Mouse (Mus musculus) stomach, embryonic 15.5 days (tissue): ENCODE results near the gene Atn1. TPM values are rescaled to one million over a fixed set of nuclear protein-coding genes. Genes with fewer than 3 reads are reported as not detected.
"Not testable (repeated sequence)": the region's sequence is repeated elsewhere in the genome, so short reads cannot be mapped to it uniquely, and the experiment has no call there.

Experiments used
- ATAC-seq: fragments of 200-750 bp; cut with Nextera tagmentation; 2 replicates; pipeline ENCODE4 v1.8.0; 2017; ENCODE audit warnings: low read depth, moderate number of reproducible peaks, moderate TSS enrichment; ENCODE audit not compliant: insufficient read depth, low FRiP score
- H3K27ac ChIP-seq: fragments of 300-500 bp; sonication (generic); 2 replicates; pipeline ENCODE4 v1.5.1; 2015; ENCODE audit warnings: mild to moderate bottlenecking, inconsistent platforms
- H3K27me3 ChIP-seq: fragments of 300-500 bp; sonication (generic); replicated peaks from 2 replicates; pipeline ENCODE4 v1.6.1; 2015; ENCODE audit warnings: inconsistent platforms
- H3K36me3 ChIP-seq: fragments of 300-500 bp; sonication (generic); 2 replicates; pipeline ENCODE4 v1.6.1; 2015; ENCODE audit warnings: inconsistent platforms
- H3K4me1 ChIP-seq: fragments of 300-500 bp; sonication (generic); 2 replicates; pipeline ENCODE4 v1.6.1; 2015; ENCODE audit warnings: inconsistent platforms
- H3K4me2 ChIP-seq: fragments of 300-500 bp; sonication (generic); 2 replicates; pipeline ENCODE4 v1.6.1; 2015; ENCODE audit warnings: mild to moderate bottlenecking, inconsistent platforms
- H3K4me3 ChIP-seq: fragments of 300-500 bp; sonication (generic); replicated peaks from 2 replicates; pipeline ENCODE4 v1.5.1; 2015; ENCODE audit warnings: inconsistent platforms
- H3K9ac ChIP-seq: fragments of 300-500 bp; sonication (generic); 2 replicates; pipeline ENCODE4 v1.6.1; 2015; ENCODE audit warnings: inconsistent platforms
- H3K9me3 ChIP-seq: fragments of 300-500 bp; sonication (generic); 2 replicates; pipeline ENCODE4 v1.6.1; 2016; ENCODE audit warnings: inconsistent platforms
- WGBS: fragments of 180-500 bp; shearing (Covaris S2); methylation state at CpG from one replicate; pipeline ENCODE4 v1.1.7; 2015; 5-methylcytosine and 5-hydroxymethylcytosine counted together
- polyA plus RNA-seq: library from polyadenylated mRNA; unstranded; fragments of >200 nt; fragmentation: Nextera tagmentation; extraction: Ambion mirVana; gene quantifications from 2 replicates; pipeline ENCODE4 v1.2.1, GENCODE M21; 2015

Atn1 gene
- 13.9 and 16.2 TPM in 2 replicates for polyA plus RNA-seq

DNA sequence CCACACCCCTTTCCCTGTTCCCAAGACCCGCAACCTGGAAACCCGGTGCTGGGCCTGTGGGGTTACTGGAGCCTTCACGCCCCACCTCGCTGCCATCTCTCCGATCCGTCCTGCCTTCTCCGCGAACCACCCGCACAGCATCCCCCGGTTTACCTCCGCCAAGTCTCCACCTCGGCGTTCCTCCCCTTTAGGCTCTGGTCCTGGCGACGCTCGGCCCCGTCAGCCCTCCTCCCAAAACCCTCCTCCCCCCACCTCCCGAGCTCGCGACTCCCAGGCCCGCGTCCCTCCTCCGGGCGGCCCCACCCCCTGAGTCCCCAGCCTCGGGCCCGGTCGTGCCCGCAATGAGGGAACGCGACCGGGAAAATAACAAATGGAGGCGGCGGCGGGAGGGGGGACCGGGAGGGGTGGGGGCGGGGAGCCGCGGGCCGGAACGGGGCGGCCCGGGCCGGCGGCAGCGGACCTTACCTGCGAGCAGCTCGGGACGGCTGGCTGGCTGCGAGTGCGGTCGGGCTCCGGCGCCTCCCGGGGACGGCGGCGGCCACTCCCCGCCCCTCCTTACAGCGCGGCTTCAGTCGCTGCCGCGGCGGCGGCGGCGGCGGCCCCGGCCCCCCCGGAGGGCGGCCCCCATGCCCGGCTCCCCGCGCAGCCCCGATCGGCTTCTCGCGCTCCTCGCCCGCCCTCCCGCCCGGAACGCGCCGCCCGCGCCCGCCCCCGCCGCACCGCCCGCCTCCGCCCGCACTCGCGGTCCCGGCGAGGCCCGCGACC, at the start of gene Atn1, which contains the start of gene Gm45234:
Gene Atn1 (minus strand): TSS at position 694 of the 765 bp plus-strand sequence.
Gene Gm45234 (minus strand): TSS at position 191 of the 765 bp plus-strand sequence.
- WGBS, result under 1% methylated on average over 51 of the region's 100 CpGs
- Histone ChIP-seq H3K27me3 (no peaks in the 10 kb centered on the region), H3K27ac (peak within 1 kb of the TSS; percentile 96), H3K4me1 (peaks cover 49% of the 10 kb centered on the region), H3K4me2 (peak within 1 kb of the TSS; percentile 61), H3K9me3 (no peaks in the 10 kb centered on the region), H3K36me3 (no peaks in the 10 kb centered on the region), H3K4me3 (peak within 1 kb of the TSS; percentile 75), H3K9ac (peak within 1 kb of the TSS; percentile 76)
- ATAC-seq, result peak; percentile 57; the same call in 1 of the 2 replicates

GRCm38 (mm10) chr6:124805341-124806321, 49.3 kb upstream of the Atn1 start:
- Histone ChIP-seq H3K4me2 (peak overlapping the region; percentile 89), H3K27ac (peak overlapping the region; percentile 96), H3K4me1 (peaks cover 28% of the 10 kb centered on the region), H3K4me3 (peak overlapping the region; percentile 50), H3K27me3 (no peaks in the 10 kb centered on the region), H3K9me3 (no peaks in the 10 kb centered on the region), H3K36me3 (peaks cover 4% of the 10 kb centered on the region; the same call in 1 of the 2 replicates), H3K9ac (0 out of 2 replicates have a peak overlapping the region, but pooled peaks have one; percentile 4)
- WGBS, result 2% methylated on average over 34 of the region's 34 CpGs
- peak; percentile 83 for ATAC-seq

DNA sequence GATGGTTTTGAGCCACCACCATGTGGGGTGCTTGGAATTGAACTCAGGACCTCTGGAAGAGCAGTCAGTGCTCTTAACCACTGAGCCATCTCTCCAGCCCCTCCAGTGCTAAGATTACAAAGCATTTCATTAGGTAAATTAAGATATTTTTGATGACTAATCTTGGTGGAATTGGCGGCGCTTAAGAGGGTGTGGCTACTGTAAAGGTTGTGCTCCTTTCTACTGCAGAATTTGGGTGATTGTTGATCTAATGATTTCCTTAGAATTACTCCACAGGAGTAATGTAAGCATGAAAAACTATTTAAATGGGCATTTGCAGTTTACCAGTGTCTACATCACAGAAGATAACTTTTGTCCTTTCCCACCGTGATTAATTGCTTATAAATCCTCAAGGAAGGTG, 48.0 kb upstream of the Atn1 start:
- Histone ChIP-seq H3K4me1 (peaks cover 15% of the 10 kb centered on the region), H3K9me3 (no peaks in the 10 kb centered on the region), H3K27me3 (no peaks in the 10 kb centered on the region), H3K27ac (no peak overlapping the region), H3K36me3 (no peaks in the 10 kb centered on the region), H3K9ac (no peak overlapping the region), H3K4me2 (no peak overlapping the region), H3K4me3 (no peak overlapping the region)
- 82% methylated on average over 3 of the region's 3 CpGs for WGBS
- ATAC-seq, result no peak

DNA sequence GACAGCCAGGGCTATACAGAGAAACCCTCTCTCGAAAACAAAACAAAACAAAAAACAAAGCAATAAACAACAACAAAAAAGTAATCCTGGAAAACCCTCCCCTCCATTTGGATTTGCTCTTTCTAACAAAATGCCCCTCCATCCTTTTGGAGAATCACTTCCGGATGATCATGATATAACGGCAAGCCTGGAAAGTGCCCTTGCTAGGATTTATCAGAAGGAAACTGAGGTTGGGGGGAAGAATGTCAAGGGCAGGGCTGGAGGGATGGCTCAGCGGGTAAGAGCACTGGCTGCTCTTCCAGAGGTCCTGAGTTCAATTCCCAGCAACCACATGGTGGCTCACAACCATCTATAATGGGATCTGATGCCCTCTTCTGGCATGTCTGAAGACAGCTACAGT, 47.4 kb upstream of the Atn1 start:
- H3K27ac ChIP-seq, H3K9me3 ChIP-seq, ATAC-seq, H3K36me3 ChIP-seq, H3K4me2 ChIP-seq, H3K9ac ChIP-seq, H3K4me3 ChIP-seq, H3K27me3 ChIP-seq: not testable (repeated sequence)
- peaks cover 14% of the 10 kb centered on the region for H3K4me1 ChIP-seq
- WGBS, result 93% methylated on average over 4 of the region's 4 CpGs

GRCm38 (mm10) chr6:124803061-124803460, 46.7 kb upstream of the Atn1 start:
- 82% methylated on average over 3 of the region's 3 CpGs for WGBS
- no peak overlapping the region for H3K9ac ChIP-seq
- peaks cover 12% of the 10 kb centered on the region for H3K4me1 ChIP-seq
- no peaks in the 10 kb centered on the region for H3K36me3 ChIP-seq
- no peak overlapping the region for H3K27ac ChIP-seq
- no peak for ATAC-seq
- H3K27me3 ChIP-seq, result no peaks in the 10 kb centered on the region
- no peaks in the 10 kb centered on the region for H3K9me3 ChIP-seq
- H3K4me3 ChIP-seq, result no peak overlapping the region
- no peak overlapping the region for H3K4me2 ChIP-seq

DNA sequence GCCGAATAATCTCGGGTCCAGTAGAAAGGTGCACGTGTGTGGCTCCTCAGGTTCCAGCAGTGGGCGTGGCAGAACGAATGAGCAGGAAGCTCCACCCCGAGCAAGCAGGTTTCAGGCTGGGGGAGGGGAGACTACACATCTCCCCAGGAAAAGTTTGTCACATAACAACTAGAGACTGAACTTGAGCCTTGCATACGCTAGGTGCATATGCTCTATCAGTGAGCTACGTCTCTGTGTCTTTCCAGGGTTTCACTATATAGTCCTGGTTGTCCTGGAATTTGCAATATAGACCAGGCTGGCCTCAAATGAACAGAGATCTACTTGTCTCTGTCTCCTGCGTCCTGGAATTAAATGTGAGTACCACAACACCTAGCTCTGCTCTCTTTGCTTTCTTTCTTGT, 46.1 kb upstream of the Atn1 start:
- Histone ChIP-seq H3K4me2 (0 out of 2 replicates have a peak overlapping the region, but pooled peaks have one; percentile 30), H3K4me3 (peak overlapping the region; percentile 21)
- ATAC-seq, H3K4me1 ChIP-seq, H3K27me3 ChIP-seq, H3K9me3 ChIP-seq, H3K9ac ChIP-seq, H3K27ac ChIP-seq, H3K36me3 ChIP-seq: not testable (repeated sequence)
- 16% methylated on average over 6 of the region's 9 CpGs for WGBS

GRCm38 (mm10) chr6:124796200-124796599, 39.9 kb upstream of the Atn1 start:
- no peak overlapping the region for H3K4me2 ChIP-seq
- no peak overlapping the region for H3K4me3 ChIP-seq
- H3K36me3 ChIP-seq, result no peaks in the 10 kb centered on the region
- no peaks in the 10 kb centered on the region for H3K9me3 ChIP-seq
- H3K9ac ChIP-seq, result no peak overlapping the region
- H3K27ac ChIP-seq, result peak overlapping the region; percentile 59; the same call in 1 of the 2 replicates
- no peaks in the 10 kb centered on the region for H3K4me1 ChIP-seq
- no peak for ATAC-seq
- WGBS, result 68% methylated on average over 2 of the region's 2 CpGs
- H3K27me3 ChIP-seq, result no peaks in the 10 kb centered on the region

DNA sequence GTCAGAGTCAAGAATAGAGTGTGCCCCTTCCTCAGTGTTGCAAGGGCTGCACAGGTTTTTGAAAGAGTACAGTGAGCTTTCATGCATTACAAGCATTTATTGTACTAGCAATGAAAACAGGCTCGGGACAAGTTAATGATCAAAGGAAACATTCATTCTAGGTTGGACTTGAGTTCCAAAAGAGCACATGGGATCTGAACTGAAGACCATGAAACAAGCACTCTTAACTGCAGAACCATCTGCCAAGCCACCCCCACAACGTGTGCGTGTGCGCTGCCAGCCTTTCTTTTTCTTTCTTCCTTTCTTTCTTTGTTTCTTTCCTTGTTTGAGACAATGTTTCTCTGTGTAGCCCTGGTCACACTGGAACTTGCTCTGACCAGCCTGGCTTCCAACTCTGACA, 39.5 kb upstream of the Atn1 start:
- H3K4me1 ChIP-seq, result no peaks in the 10 kb centered on the region
- H3K36me3 ChIP-seq, result no peaks in the 10 kb centered on the region
- ATAC-seq, result no peak
- 75% methylated on average over 4 of the region's 4 CpGs for WGBS
- H3K9me3 ChIP-seq, result no peaks in the 10 kb centered on the region
- no peak overlapping the region for H3K4me2 ChIP-seq
- peak overlapping the region; percentile 59; the same call in 1 of the 2 replicates for H3K27ac ChIP-seq
- H3K9ac ChIP-seq, result no peak overlapping the region
- no peaks in the 10 kb centered on the region for H3K27me3 ChIP-seq
- no peak overlapping the region for H3K4me3 ChIP-seq

DNA sequence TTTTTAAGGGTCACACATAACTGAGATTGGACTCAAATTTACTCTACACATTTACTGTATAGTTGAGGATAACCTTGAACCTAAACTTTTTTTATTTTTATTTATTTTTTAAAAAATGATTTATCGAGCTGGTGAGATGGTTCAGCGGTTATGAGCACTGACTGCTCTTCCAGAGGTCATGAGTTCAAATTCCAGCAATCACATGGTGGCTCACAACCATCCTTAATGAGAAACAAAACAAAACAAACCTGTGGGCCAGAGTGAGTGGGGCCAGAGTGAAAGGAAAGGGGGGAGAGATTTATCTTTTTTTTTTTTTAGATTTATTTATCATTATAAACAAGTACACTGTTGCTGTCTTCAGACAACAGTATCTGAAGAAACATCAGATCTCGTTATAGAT, 35.6 kb upstream of the Atn1 start:
- ATAC-seq, result no peak
- WGBS, result 84% methylated on average over 3 of the region's 3 CpGs
- no peak overlapping the region for H3K4me3 ChIP-seq

GRCm38 (mm10) chr6:124790121-124790520, 33.8 kb upstream of the Atn1 start:
- no peak overlapping the region for H3K9ac ChIP-seq
- no peaks in the 10 kb centered on the region for H3K27me3 ChIP-seq
- H3K27ac ChIP-seq, result no peak overlapping the region
- H3K4me3 ChIP-seq, result no peak overlapping the region
- H3K4me2 ChIP-seq, result no peak overlapping the region
- no peaks in the 10 kb centered on the region for H3K36me3 ChIP-seq
- H3K9me3 ChIP-seq, result no peaks in the 10 kb centered on the region
- WGBS, result 50% methylated on average over 4 of the region's 4 CpGs
- ATAC-seq, result no peak
- H3K4me1 ChIP-seq, result no peaks in the 10 kb centered on the region

More for the DNA sequence above, 35.6 kb upstream of the Atn1 start:
- Histone ChIP-seq H3K36me3 (no peaks in the 10 kb centered on the region), H3K4me2 (no peak overlapping the region), H3K27ac (no peak overlapping the region), H3K9ac (no peak overlapping the region), H3K9me3 (no peaks in the 10 kb centered on the region), H3K4me1 (no peaks in the 10 kb centered on the region), H3K27me3 (no peaks in the 10 kb centered on the region)

- no peak for ATAC-seq
- H3K9me3 ChIP-seq, result no peaks in the 10 kb centered on the region
- no peaks in the 10 kb centered on the region for H3K36me3 ChIP-seq
- H3K4me3 ChIP-seq, result no peak overlapping the region
- no peaks in the 10 kb centered on the region for H3K4me1 ChIP-seq
- H3K9ac ChIP-seq, result no peak overlapping the region
- H3K27ac ChIP-seq, result no peak overlapping the region
- WGBS, result 83% methylated on average over 4 of the region's 4 CpGs
- H3K27me3 ChIP-seq, result no peaks in the 10 kb centered on the region
- H3K4me2 ChIP-seq, result no peak overlapping the region
Observed at GRCm38 (mm10) chr6:124789519-124789918, 33.2 kb upstream of the Atn1 start.
